Mouse (Mus musculus) layer of hippocampus, adult 2 months (tissue): ENCODE measurements at regions not wholly inside any gene's neighbourhood (a gene's known extent, or its start where the extent isn't known, plus 50 kb on each side); places are given as distances from the start of the nearest gene placed in this dataset.
A peak's percentile ranks its signal among the peaks of the same experiment; 100 is the strongest.

ENCODE experiments used
- DNase-seq, 2 experiments: peaks; one replicate each; pipeline ENCODE4 v3.0.0; 2022; ENCODE audit warnings: low spot score in 2 of 2
- H3K27ac ChIP-seq: fragments of 200-600 bp; 2 replicates; pipeline ENCODE4 v1.8.1; 2022
- H3K4me3 ChIP-seq: fragments of 200-600 bp; 2 replicates; pipeline ENCODE4 v1.8.1; 2022; ENCODE audit warnings: mild to moderate bottlenecking
- CTCF ChIP-seq: fragments of 200-600 bp; conservative IDR thresholded peaks from 2 replicates; pipeline ENCODE4 v1.8.1; 2022; ENCODE audit warnings: antibody characterized with exemption, mild to moderate bottlenecking, moderate library complexity

- Histone ChIP-seq H3K27ac (no peak overlapping the region), H3K4me3 (no peak overlapping the region)
- peak; percentile 88 for TF ChIP-seq CTCF
- peak; percentile 22 to 41 for DNase-seq
Observed at GRCm38 (mm10) chr10:67766099-67766498, 146.4 kb downstream of the Zfp365 start.

GRCm38 (mm10) chr10:67760424-67760823 is 152.0 kb downstream of the Zfp365 start:
- DNase-seq: no peak
- Histone ChIP-seq H3K4me3 (no peak overlapping the region), H3K27ac (no peak overlapping the region)

GRCm38 (mm10) chr10:67748121-67748520 is 164.3 kb downstream of the Zfp365 start:
- no peak for TF ChIP-seq CTCF
- H3K27ac ChIP-seq: no peak overlapping the region
- H3K4me3 ChIP-seq: no peak overlapping the region
- DNase-seq: no peak

More at GRCm38 (mm10) chr10:67760424-67760823, 152.0 kb downstream of the Zfp365 start:
- TF ChIP-seq CTCF: no peak

- no peak overlapping the region for H3K27ac ChIP-seq
Observed at GRCm38 (mm10) chr10:67747461-67747860, 165.0 kb downstream of the Zfp365 start.

GRCm38 (mm10) chr10:67746140-67746539 is 166.3 kb downstream of the Zfp365 start:
- Histone ChIP-seq H3K27ac (no peak overlapping the region), H3K4me3 (no peak overlapping the region)
- peak; percentile 33 to 56 for DNase-seq
- TF ChIP-seq CTCF: no peak

More at GRCm38 (mm10) chr10:67747461-67747860, 165.0 kb downstream of the Zfp365 start:
- no peak for DNase-seq
- H3K4me3 ChIP-seq: no peak overlapping the region
- no peak for TF ChIP-seq CTCF

GRCm38 (mm10) chr10:67743561-67743960 is 168.9 kb downstream of the Zfp365 start:
- no peak overlapping the region for H3K27ac ChIP-seq
- no peak overlapping the region for H3K4me3 ChIP-seq
- no peak for TF ChIP-seq CTCF
- no peak for DNase-seq

- DNase-seq: no peak
- no peak for TF ChIP-seq CTCF
- no peak overlapping the region for H3K4me3 ChIP-seq
- H3K27ac ChIP-seq: no peak overlapping the region
Observed at GRCm38 (mm10) chr10:67742824-67743223, 169.6 kb downstream of the Zfp365 start.

- no peak overlapping the region for H3K27ac ChIP-seq
- TF ChIP-seq CTCF: no peak
- no peak overlapping the region for H3K4me3 ChIP-seq
- DNase-seq: no peak
Observed at GRCm38 (mm10) chr10:67742305-67742704, 170.2 kb downstream of the Zfp365 start.

- no peak for DNase-seq
- no peak overlapping the region for H3K4me3 ChIP-seq
- no peak for TF ChIP-seq CTCF
- H3K27ac ChIP-seq: no peak overlapping the region
Observed at GRCm38 (mm10) chr10:67739199-67739598, 173.3 kb downstream of the Zfp365 start.

- no peak for DNase-seq
- no peak overlapping the region for H3K4me3 ChIP-seq
- no peak overlapping the region for H3K27ac ChIP-seq
- no peak for TF ChIP-seq CTCF
Observed at GRCm38 (mm10) chr10:67736636-67737035, 175.8 kb downstream of the Zfp365 start.

- DNase-seq: no peak
- no peak for TF ChIP-seq CTCF
- no peak overlapping the region for H3K4me3 ChIP-seq
- no peak overlapping the region for H3K27ac ChIP-seq
Observed at GRCm38 (mm10) chr10:67731577-67731976, 180.9 kb downstream of the Zfp365 start.

- peak; percentile 65 to 69 for DNase-seq
- no peak overlapping the region for H3K4me3 ChIP-seq
- no peak overlapping the region for H3K27ac ChIP-seq
- TF ChIP-seq CTCF: peak; percentile 93
Observed at GRCm38 (mm10) chr10:67729271-67729670, 180.5 kb upstream of the Ado start.

- H3K27ac ChIP-seq: no peak overlapping the region
- no peak for TF ChIP-seq CTCF
- H3K4me3 ChIP-seq: no peak overlapping the region
- DNase-seq: no peak
Observed at GRCm38 (mm10) chr10:67727580-67727979, 178.8 kb upstream of the Ado start.

- TF ChIP-seq CTCF: no peak
- no peak overlapping the region for H3K27ac ChIP-seq
- no peak for DNase-seq
- H3K4me3 ChIP-seq: no peak overlapping the region
Observed at GRCm38 (mm10) chr10:67726796-67727195, 178.0 kb upstream of the Ado start.

- Histone ChIP-seq H3K4me3 (no peak overlapping the region), H3K27ac (no peak overlapping the region)
- no peak for TF ChIP-seq CTCF
- no peak for DNase-seq
Observed at GRCm38 (mm10) chr10:67726351-67726750, 177.6 kb upstream of the Ado start.
